Mouse (Mus musculus) thymus, adult 2 months (tissue): ENCODE measurements at regions not wholly inside any gene's neighbourhood (a gene's known extent, or its start where the extent isn't known, plus 50 kb on each side); places are given as distances from the start of the nearest gene placed in this dataset.

Experiments used
- DNase-seq: peaks from one replicate; pipeline ENCODE4 v3.0.0; 2021
- H3K27ac ChIP-seq: fragments of 200-500 bp; 2 replicates; pipeline ENCODE4 v1.5.1; 2012; ENCODE audit warnings: low read length, control low read depth; ENCODE audit not compliant: control insufficient read depth, insufficient read depth
- H3K27me3 ChIP-seq: fragments of 200-500 bp; 2 replicates; pipeline ENCODE4 v1.6.1; 2012; ENCODE audit warnings: mild to moderate bottlenecking, low read length, moderate library complexity, mixed read lengths; ENCODE audit not compliant: control insufficient read depth, insufficient read depth
- H3K36me3 ChIP-seq: fragments of 200-500 bp; 2 replicates; pipeline ENCODE4 v1.6.1; 2012; ENCODE audit warnings: mild to moderate bottlenecking, low read length, moderate library complexity; ENCODE audit not compliant: control insufficient read depth, insufficient read depth
- H3K4me1 ChIP-seq: fragments of 200-500 bp; replicated peaks from 2 replicates; pipeline ENCODE4 v1.6.1; 2012; ENCODE audit warnings: low read length; ENCODE audit not compliant: control insufficient read depth, insufficient read depth
- H3K4me3 ChIP-seq: fragments of 200-500 bp; 2 replicates; pipeline ENCODE4 v1.5.1; 2012; ENCODE audit warnings: mild to moderate bottlenecking, low read length, control low read depth, moderate library complexity; ENCODE audit not compliant: control insufficient read depth, insufficient read depth
- CTCF ChIP-seq: fragments of 200-500 bp; IDR thresholded peaks from 2 replicates; pipeline ENCODE4 v1.5.1; 2012; ENCODE audit warnings: mild to moderate bottlenecking, control low read depth, low read length, moderate library complexity, borderline replicate concordance; ENCODE audit not compliant: control insufficient read depth, poor library complexity, insufficient read depth; ENCODE audit errors: extremely low read depth
- POLR2A ChIP-seq: fragments of 200-500 bp; IDR thresholded peaks from 2 replicates; pipeline ENCODE4 v1.6.1; 2012; ENCODE audit warnings: mild to moderate bottlenecking, low read length, control low read depth, moderate library complexity; ENCODE audit not compliant: control insufficient read depth, poor library complexity, insufficient read depth; ENCODE audit errors: extremely low read depth
- WGBS: fragments of 180-500 bp; shearing (Covaris S2); methylation state at CpG from one replicate; pipeline ENCODE4 v1.1.7; 2018; 5-methylcytosine and 5-hydroxymethylcytosine counted together

DNA sequence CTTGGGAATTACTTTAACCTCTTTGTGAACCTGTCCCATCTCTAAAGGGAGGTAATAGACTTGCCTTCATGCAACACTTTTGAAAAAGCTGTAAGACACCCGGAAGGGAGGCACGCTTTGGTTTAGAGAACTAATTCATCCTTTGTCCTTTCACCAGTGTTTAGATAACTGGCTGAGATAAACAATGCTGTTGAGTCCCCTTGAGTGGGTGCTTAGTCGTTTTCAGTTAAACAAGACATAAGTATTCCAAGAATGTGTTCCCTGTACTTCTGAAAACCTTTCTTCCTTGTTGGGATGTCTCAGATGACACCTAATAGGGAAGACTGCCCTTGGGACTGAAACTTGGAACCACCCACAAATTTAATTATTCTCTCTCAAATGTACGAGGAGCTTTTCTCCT, 164.7 kb downstream of the Gm19410 start:
- Histone ChIP-seq H3K27me3 (no peaks in the 10 kb centered on the region), H3K4me3 (no peak overlapping the region), H3K4me1 (no peaks in the 10 kb centered on the region), H3K36me3 (no peaks in the 10 kb centered on the region), H3K27ac (no peak overlapping the region)
- WGBS: 73% methylated on average over 4 of the region's 4 CpGs
- TF ChIP-seq POLR2A (no peak), CTCF (no peak)
- DNase-seq: no peak

DNA sequence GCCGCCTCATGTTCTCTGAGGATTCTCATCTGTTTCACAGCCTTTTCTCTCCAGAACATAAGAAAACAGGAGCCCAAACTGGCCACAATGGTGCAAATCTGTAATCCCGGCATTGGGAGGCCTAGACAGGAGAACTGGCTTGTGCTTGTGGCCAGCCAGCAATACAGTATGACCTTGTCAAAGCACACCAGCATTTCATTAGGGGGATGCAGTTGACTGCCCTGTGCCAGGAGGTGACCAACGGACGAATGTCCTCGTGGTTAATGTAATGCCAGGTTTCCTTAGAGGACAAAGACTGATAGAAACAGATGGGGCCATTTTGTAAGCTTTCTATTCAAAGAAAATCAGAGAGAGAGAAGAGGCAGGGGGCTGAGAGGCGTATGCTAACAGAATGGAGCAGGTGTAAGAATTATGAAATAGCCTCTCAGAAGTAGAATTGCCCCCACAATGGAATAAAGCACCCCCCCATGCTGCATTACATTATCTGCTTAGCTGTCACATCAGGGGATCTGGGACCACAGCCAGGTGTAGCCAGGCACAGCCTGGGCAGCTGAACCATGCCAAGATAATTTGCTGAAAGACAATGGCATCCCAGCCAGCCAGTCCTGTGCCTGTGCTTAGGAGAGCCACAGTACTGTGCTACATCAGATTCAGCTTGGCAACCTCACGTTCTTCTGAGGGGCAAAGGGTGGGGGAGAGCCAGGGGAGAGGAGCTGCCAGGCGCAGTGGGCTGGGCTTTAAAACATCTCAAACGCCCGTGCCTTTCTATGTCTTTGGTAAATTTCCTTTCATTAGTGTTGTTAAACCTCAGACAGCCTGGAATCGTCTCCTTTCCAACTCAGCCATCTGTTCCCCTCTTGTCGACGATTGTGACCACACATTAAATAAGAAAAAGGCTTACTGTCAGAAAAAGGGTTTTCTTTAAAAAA, 167.9 kb downstream of the Gm19410 start:
- no peaks in the 10 kb centered on the region for H3K4me1 ChIP-seq
- 82% methylated on average over 13 of the region's 13 CpGs for WGBS
- H3K4me3 ChIP-seq: no peak overlapping the region
- DNase-seq: no peak
- H3K27ac ChIP-seq: no peak overlapping the region
- no peaks in the 10 kb centered on the region for H3K27me3 ChIP-seq
- H3K36me3 ChIP-seq: no peaks in the 10 kb centered on the region
- TF ChIP-seq CTCF (no peak), POLR2A (no peak)

DNA sequence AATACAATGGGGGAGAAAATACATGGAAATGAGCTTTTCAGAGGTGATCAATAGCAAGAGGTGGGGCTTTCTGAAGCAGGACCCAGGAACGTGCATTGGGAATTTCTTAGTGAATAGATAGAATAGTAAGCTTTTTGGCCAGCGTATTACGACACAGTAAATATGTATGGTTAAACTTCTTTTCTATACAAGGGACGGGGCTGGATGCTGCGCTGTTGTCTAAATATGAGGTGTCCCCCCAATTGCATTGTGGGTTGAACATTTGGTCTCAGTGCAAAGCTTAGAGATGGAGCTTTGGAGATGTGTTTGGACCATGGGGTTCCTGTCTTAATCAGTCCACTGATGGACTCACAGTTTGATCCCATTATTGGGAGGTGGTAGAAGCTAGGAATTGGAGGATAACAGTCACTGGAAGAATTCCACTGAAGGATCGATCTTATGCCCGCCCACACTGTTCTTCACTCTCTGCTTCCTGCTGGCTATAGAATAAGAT, 168.6 kb downstream of the Gm19410 start:
- H3K27me3 ChIP-seq: no peaks in the 10 kb centered on the region
- no peak overlapping the region for H3K27ac ChIP-seq
- TF ChIP-seq CTCF (no peak), POLR2A (no peak)
- 98% methylated on average over 7 of the region's 7 CpGs for WGBS
- H3K4me3 ChIP-seq: no peak overlapping the region
- H3K36me3 ChIP-seq: no peaks in the 10 kb centered on the region
- H3K4me1 ChIP-seq: no peaks in the 10 kb centered on the region
- DNase-seq: no peak

DNA sequence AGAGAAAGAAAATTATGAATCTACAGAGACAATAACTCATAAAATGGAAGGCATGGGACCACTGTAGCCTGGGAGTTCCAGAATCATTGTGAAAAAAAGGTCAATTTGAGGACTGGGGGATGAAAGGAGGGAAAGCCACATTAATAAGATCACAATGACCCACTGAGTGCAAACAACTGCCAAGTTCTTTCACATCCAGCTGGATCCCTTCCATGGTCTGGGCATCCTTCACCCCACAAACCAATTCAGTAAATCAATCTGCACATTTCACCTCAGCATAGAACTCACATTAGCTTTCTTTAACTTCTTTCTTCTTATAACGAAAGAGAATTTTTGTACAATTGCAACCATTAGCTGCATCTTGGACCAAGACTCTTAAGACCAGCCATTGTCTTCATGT, 169.4 kb downstream of the Gm19410 start:
- H3K4me1 ChIP-seq: no peaks in the 10 kb centered on the region
- WGBS: 97% methylated on average over 1 of the region's 1 CpGs
- TF ChIP-seq CTCF (no peak), POLR2A (no peak)
- no peak overlapping the region for H3K27ac ChIP-seq
- no peaks in the 10 kb centered on the region for H3K27me3 ChIP-seq
- DNase-seq: no peak
- H3K36me3 ChIP-seq: no peaks in the 10 kb centered on the region
- H3K4me3 ChIP-seq: no peak overlapping the region

DNA sequence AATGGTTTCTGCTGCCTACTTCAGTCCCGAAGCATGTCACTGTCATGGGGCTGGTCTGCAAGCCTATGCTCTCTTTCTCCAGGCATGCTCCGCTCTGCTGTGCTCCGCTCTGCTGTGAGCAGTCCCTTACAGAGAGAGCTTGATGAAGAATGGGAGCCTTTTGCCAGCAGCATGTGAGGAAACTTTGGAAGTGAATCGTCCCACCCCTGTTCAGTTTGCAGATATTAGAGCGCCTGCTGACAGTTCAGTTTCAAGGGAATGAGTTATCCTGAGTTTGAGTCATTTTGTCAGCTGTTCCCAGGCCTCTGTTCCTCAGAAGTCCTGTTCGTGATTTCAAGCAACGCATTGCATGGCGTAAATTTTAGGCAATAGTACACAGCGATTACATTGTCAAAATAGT, 173.6 kb downstream of the Gm19410 start:
- TF ChIP-seq POLR2A (no peak), CTCF (no peak)
- Histone ChIP-seq H3K27me3 (no peaks in the 10 kb centered on the region), H3K4me1 (no peaks in the 10 kb centered on the region), H3K4me3 (no peak overlapping the region), H3K27ac (no peak overlapping the region), H3K36me3 (no peaks in the 10 kb centered on the region)
- 96% methylated on average over 9 of the region's 9 CpGs for WGBS
- DNase-seq: no peak

DNA sequence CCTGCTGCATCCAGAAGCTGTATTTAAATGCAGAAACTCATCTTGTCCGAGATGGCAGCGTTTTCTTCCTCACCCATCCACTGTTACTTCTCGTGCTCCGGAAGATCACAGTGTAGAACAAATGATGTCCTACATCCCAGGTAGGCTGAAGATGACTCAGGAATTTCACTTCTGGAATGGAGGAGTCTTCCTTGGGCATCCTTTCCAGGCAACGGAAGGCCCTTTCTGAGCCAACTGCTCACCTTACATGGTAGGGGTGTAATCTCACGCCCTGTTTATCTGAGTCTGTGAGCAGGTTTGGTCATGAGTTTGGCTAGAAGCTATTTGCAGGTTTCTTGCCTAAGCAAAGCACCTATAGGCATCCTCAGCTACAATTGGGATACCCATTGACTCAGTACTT, 176.9 kb downstream of the Gm19410 start:
- H3K27ac ChIP-seq: no peak overlapping the region

More for the DNA sequence above, 176.9 kb downstream of the Gm19410 start:
- Histone ChIP-seq H3K36me3 (no peaks in the 10 kb centered on the region), H3K4me3 (no peak overlapping the region), H3K4me1 (no peaks in the 10 kb centered on the region), H3K27me3 (no peaks in the 10 kb centered on the region)
- no peak for TF ChIP-seq POLR2A
- no peak for DNase-seq
- 95% methylated on average over 6 of the region's 6 CpGs for WGBS
